Mouse (Mus musculus): Measurements from ENCODE around the gene Ctu1. TPM values are rescaled to one million over a fixed set of nuclear protein-coding genes. Genes with fewer than 3 reads are reported as not detected.
A peak's percentile ranks its signal among the peaks of the same experiment; 100 is the strongest.
"Not testable (repeated sequence)": the region's sequence is repeated elsewhere in the genome, so short reads cannot be mapped to it uniquely, and the experiment has no call there.

The Ctu1 gene
- 1 to 10 TPM; 2.2 to 2.9 TPM for total RNA-seq (2021)
- long read RNA-seq, experiment 1, partial matches to known transcripts: 1 of 5 reads
- long read RNA-seq, experiment 1, other reads (novel, unspliced or antisense): 0 of 5 reads
- long read RNA-seq, experiment 2, transcript Ctu1-201 (3 exons, 2,475 nt): major isoform, 5 of 6 reads
- long read RNA-seq, experiment 2, partial matches to known transcripts: 0 of 6 reads
- long read RNA-seq, experiment 2, other reads (novel, unspliced or antisense): 1 of 6 reads

- DNase-seq: peak; percentile 94
- intact Hi-C loops (cut with DNase I; ENCODE audit: low total_unique reads): no loop called here
These were observed at the start of gene Ctu1 for GRCm38 (mm10) chr7:43671809-43672580. TSS of gene Ctu1 (plus strand) at chr7:43672016.

- no peak for DNase-seq
- intact Hi-C loops (cut with DNase I; ENCODE audit: low total_unique reads): no loop called here
These were observed 48.9 kb upstream of the Ctu1 start for GRCm38 (mm10) chr7:43622927-43623326.

- intact Hi-C loops (cut with DNase I; ENCODE audit: low total_unique reads): no loop called here
- DNase-seq: no peak
These were observed 48.0 kb upstream of the Ctu1 start for GRCm38 (mm10) chr7:43623819-43624218.

GRCm38 (mm10) chr7:43625065-43625464, 46.8 kb upstream of the Ctu1 start:
- intact Hi-C loops (cut with DNase I; ENCODE audit: low total_unique reads): no loop called here
- no peak for DNase-seq

- DNase-seq: no peak
- intact Hi-C loops (cut with DNase I; ENCODE audit: low total_unique reads): no loop called here
These were observed 45.9 kb upstream of the Ctu1 start for GRCm38 (mm10) chr7:43625794-43626422.

GRCm38 (mm10) chr7:43633940-43634339, 37.9 kb upstream of the Ctu1 start:
- intact Hi-C loops (cut with DNase I; ENCODE audit: low total_unique reads): no loop called here
- no peak for DNase-seq

- intact Hi-C loops (cut with DNase I; ENCODE audit: low total_unique reads): no loop called here
- no peak for DNase-seq
These were observed 37.3 kb upstream of the Ctu1 start, which contains the start of gene Ceacam18 for GRCm38 (mm10) chr7:43634500-43634899. TSS of gene Ceacam18 (plus strand) at chr7:43634707.

GRCm38 (mm10) chr7:43636194-43636593, 35.6 kb upstream of the Ctu1 start:
- intact Hi-C loops (cut with DNase I; ENCODE audit: low total_unique reads): no loop called here
- no peak for DNase-seq

- intact Hi-C loops (cut with DNase I; ENCODE audit: low total_unique reads): no loop called here
These were observed 34.7 kb upstream of the Ctu1 start for GRCm38 (mm10) chr7:43637118-43637517.

GRCm38 (mm10) chr7:43642587-43642986, 29.2 kb upstream of the Ctu1 start:
- DNase-seq: no peak
- intact Hi-C loops (cut with DNase I; ENCODE audit: low total_unique reads): no loop called here

More at GRCm38 (mm10) chr7:43637118-43637517, 34.7 kb upstream of the Ctu1 start:
- no peak for DNase-seq

- intact Hi-C loops (cut with DNase I; ENCODE audit: low total_unique reads): no loop called here
- no peak for DNase-seq
These were observed 28.7 kb upstream of the Ctu1 start for GRCm38 (mm10) chr7:43643046-43643652.

GRCm38 (mm10) chr7:43652683-43653082, 19.1 kb upstream of the Ctu1 start:
- no peak for DNase-seq
- intact Hi-C loops (cut with DNase I; ENCODE audit: low total_unique reads): no loop called here

GRCm38 (mm10) chr7:43654519-43654918, 17.3 kb upstream of the Ctu1 start:
- DNase-seq: no peak
- intact Hi-C loops (cut with DNase I; ENCODE audit: low total_unique reads): no loop called here

GRCm38 (mm10) chr7:43656232-43656631, 15.6 kb upstream of the Ctu1 start:
- intact Hi-C loops (cut with DNase I; ENCODE audit: low total_unique reads): no loop called here
- no peak for DNase-seq

GRCm38 (mm10) chr7:43660002-43660401, 11.8 kb upstream of the Ctu1 start, which contains the start of gene Siglece:
TSS of gene Siglece (minus strand) at chr7:43660161.
- intact Hi-C loops (cut with DNase I; ENCODE audit: low total_unique reads): no loop called here
- DNase-seq: no peak

- no peak for DNase-seq
- intact Hi-C loops (cut with DNase I; ENCODE audit: low total_unique reads): no loop called here
These were observed 9.0 kb upstream of the Ctu1 start for GRCm38 (mm10) chr7:43662804-43663203.

GRCm38 (mm10) chr7:43667221-43667620, 4.6 kb upstream of the Ctu1 start:
- DNase-seq; intact Hi-C loops (cut with DNase I; ENCODE audit: low total_unique reads): not testable (repeated sequence)

GRCm38 (mm10) chr7:43668582-43668981, 3.2 kb upstream of the Ctu1 start:
- no peak for DNase-seq
- intact Hi-C loops (cut with DNase I; ENCODE audit: low total_unique reads): no loop called here

GRCm38 (mm10) chr7:43671064-43671808, 580 bp upstream of the Ctu1 start:
- intact Hi-C loops (cut with DNase I; ENCODE audit: low total_unique reads): no loop called here
- DNase-seq: no peak
